Mouse (Mus musculus): Measurements from ENCODE around the gene Kcnk16. TPM values are rescaled to one million over a fixed set of nuclear protein-coding genes. Genes with fewer than 3 reads are reported as not detected.
"Not testable (repeated sequence)": the region's sequence is repeated elsewhere in the genome, so short reads cannot be mapped to it uniquely, and the experiment has no call there.

The Kcnk16 gene
- 0.15 and 0.34 TPM in 2 replicates for polyA plus RNA-seq (2015; fragmentation: Nextera tagmentation; extraction: Ambion mirVana)

GRCm38 (mm10) chr14:20269082-20269809 lies at the start of gene Kcnk16:
Kcnk16 (minus strand) TSS chr14:20269199.
- no peak for DNase-seq (ENCODE audit: low spot score)

DNA sequence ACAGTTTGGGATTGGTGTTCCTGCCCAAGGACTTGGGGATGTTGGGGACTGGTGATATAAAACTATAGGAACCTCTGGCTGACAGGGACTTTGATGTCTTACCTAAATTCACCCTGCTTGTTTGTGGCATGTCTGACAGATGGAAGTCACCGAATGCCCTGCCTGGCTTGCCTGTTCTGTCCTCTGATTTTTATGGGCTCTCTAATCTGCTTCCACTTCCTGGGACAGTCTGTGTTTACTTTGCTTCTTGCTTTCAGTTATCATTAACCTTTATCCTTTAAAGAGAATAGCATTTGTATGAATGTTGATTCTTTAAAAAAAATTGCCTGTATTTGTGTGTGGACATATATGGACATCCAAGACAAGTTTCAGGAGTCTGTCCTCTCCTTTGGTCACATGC lies 46.1 kb upstream of the Kcnk16 start:
- no peak for DNase-seq (ENCODE audit: low spot score)

- DNase-seq (ENCODE audit: low spot score) = not testable (repeated sequence)
Measured at GRCm38 (mm10) chr14:20305085-20305484, 36.1 kb upstream of the Kcnk16 start.

DNA sequence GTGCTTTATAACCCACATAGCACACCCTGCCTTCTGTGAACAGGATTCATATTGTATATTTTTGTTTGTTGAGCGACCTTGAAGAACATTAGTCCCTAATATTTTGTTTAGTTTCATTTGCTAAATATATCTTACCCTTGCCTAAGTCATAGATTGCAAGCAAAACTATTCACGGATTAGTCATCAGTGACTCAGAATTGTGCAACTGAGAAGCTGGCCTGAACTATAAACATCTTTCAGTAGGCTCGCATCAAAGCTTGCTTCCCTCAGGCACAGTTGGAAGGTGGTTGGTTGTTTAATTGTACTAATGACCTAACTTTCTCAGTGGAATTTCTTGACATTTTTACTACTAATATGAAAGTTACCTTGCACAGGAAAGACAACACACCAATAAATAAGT lies 29.1 kb upstream of the Kcnk16 start:
- DNase-seq (ENCODE audit: low spot score) = no peak

- no peak for DNase-seq (ENCODE audit: low spot score)
Measured at GRCm38 (mm10) chr14:20297616-20298015, 28.6 kb upstream of the Kcnk16 start.

DNA sequence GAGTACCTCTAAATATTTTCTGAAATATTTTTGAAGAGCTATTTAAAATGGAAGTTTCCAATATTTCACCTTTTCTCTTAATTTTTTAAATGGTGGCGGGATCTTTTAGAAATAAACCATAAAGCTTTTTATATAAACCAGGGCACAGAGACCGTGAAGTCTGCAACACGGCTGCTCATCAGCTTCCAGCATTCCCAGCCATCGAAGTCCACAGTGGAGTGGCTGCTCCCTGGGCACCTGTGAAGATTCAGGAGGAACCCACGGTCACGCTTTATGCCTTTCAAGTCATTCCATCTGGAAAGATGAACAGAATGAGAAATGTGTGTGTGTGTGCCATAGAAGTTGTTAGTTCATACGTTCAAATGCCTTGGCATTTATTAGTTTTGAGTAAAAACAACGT lies 25.9 kb upstream of the Kcnk16 start:
- no peak for DNase-seq (ENCODE audit: low spot score)

GRCm38 (mm10) chr14:20294117-20294892 lies 25.3 kb upstream of the Kcnk16 start, which contains the start of gene Nudt13:
Nudt13 (plus strand) TSS chr14:20294697.
- peak; percentile 89 for DNase-seq (ENCODE audit: low spot score)

- DNase-seq (ENCODE audit: low spot score) = no peak
Measured at GRCm38 (mm10) chr14:20291391-20291790, 22.4 kb upstream of the Kcnk16 start.

GRCm38 (mm10) chr14:20268421-20268820 lies 578 bp downstream of the Kcnk16 start:
- no peak for DNase-seq (ENCODE audit: low spot score)

DNA sequence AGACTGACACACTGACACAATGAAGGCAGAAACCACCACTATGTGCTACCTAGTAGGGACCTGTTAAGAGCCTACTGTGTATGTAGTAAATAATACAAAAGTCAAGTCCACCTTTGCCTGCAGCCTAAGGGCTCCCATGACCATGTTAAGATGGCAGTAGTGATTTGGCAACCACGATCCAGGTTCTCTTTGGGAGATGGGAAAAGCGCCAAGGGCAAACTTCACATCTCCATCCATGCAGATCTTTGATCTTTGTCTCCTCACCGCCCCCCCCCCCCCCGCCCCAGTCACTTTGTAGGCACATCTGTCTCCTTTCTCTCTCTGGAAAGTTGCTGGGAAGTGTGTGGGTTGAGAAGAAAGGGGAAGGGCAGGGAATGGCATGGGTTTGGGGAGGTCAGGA lies 6.7 kb downstream of the Kcnk16 start:
- no peak for DNase-seq (ENCODE audit: low spot score)

- peak; percentile 75 for DNase-seq (ENCODE audit: low spot score)
Measured at GRCm38 (mm10) chr14:20258185-20259113, 10.6 kb downstream of the Kcnk16 start.

GRCm38 (mm10) chr14:20250237-20251171 lies 18.5 kb downstream of the Kcnk16 start:
- no peak for DNase-seq (ENCODE audit: low spot score)

GRCm38 (mm10) chr14:20248001-20248400 lies 21.0 kb downstream of the Kcnk16 start:
- no peak for DNase-seq (ENCODE audit: low spot score)

- no peak for DNase-seq (ENCODE audit: low spot score)
Measured at GRCm38 (mm10) chr14:20246811-20247266, 22.2 kb downstream of the Kcnk16 start.

DNA sequence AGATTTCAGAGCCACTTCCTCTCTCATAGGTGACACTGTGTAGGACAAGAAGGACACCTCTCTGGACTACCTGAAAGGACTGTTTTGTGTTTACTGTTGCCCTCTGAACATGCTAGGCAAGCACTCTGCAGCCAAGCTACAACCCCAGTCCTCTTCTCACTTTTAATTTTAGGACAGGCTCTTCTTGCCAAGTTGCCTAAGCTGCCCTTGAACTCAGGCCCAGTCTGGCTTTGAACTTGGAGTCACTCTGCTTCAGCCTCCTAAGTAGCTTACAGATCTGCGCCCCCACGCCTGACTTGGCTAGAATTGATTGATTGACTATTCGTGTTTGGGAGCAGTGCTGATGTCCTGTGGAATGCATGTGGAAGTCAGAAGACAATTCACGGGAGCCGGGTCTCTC lies 23.1 kb downstream of the Kcnk16 start:
- DNase-seq (ENCODE audit: low spot score) = no peak

DNA sequence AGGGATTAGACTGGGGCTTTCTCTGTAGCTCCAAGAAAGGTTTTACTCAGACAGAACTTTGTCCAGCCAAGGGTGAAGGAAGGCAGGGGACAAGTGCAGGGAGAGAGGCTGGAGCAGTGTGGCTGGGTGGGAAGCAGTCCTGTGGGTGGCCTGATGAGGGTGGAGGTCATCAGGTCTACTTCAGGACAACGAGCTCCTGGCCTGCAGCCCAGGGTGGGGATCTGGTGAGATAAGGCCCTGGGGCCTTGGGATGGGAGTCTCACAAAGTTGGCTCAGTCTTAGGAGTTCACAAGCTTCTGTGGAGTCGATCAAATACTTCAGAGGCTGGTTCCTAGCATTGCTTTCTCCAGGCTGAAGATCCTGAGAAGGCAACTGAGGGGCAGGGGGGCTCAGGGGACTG lies 23.7 kb downstream of the Kcnk16 start:
- DNase-seq (ENCODE audit: low spot score) = no peak

DNA sequence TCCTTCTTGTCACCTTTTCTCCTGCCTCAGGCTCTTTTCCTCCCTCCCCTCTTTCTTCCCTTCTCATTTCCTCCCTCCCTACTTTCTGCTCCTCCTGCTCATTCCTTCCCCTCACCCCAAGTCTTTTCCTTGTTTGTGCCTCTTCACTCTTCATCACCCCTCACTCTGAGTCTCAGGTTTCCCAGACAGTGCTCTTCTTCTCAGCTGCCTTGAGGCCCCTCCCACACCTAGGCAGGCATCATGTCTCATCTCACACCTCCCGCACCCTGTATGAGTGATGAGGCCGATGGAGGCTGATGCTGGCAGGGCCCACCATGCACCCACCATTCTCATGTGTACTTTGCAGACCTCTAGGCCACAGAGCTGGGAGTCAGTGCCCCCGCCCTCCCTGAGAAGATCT lies 25.8 kb downstream of the Kcnk16 start:
- DNase-seq (ENCODE audit: low spot score) = no peak

GRCm38 (mm10) chr14:20242454-20242853 lies 26.5 kb downstream of the Kcnk16 start:
- no peak for DNase-seq (ENCODE audit: low spot score)

- no peak for DNase-seq (ENCODE audit: low spot score)
Measured at GRCm38 (mm10) chr14:20234403-20234802, 34.6 kb downstream of the Kcnk16 start.
